Mouse (Mus musculus) kidney, postnatal 10 days (tissue): Measurements from ENCODE around the gene Ncam1.
A peak's percentile ranks its signal among the peaks of the same experiment; 100 is the strongest.

Source experiments
- DNase-seq: peaks from one replicate; pipeline ENCODE4 v3.0.0; 2021; ENCODE audit warnings: mixed read lengths

The Ncam1 gene

GRCm38 (mm10) chr9:49618699-49619392, 179.9 kb downstream of the Ncam1 start:
- no peak for DNase-seq

- DNase-seq = no peak
Observed at GRCm38 (mm10) chr9:49618266-49618665, 180.5 kb downstream of the Ncam1 start.

- peak; percentile 64 for DNase-seq
Observed at GRCm38 (mm10) chr9:49617216-49617615, 181.5 kb downstream of the Ncam1 start.

GRCm38 (mm10) chr9:49612387-49612786, 186.3 kb downstream of the Ncam1 start:
- DNase-seq = no peak

- no peak for DNase-seq
Observed at GRCm38 (mm10) chr9:49608191-49608590, 190.5 kb downstream of the Ncam1 start.

- no peak for DNase-seq
Observed at GRCm38 (mm10) chr9:49606717-49607116, 192.0 kb downstream of the Ncam1 start.

GRCm38 (mm10) chr9:49606317-49606716, 192.4 kb downstream of the Ncam1 start:
- peak; percentile 40 for DNase-seq

- peak; percentile 51 for DNase-seq
Observed at GRCm38 (mm10) chr9:49605791-49606190, 192.9 kb downstream of the Ncam1 start.

- DNase-seq = no peak
Observed at GRCm38 (mm10) chr9:49605351-49605750, 193.4 kb downstream of the Ncam1 start.

- DNase-seq = no peak
Observed at GRCm38 (mm10) chr9:49601215-49601614, 197.5 kb downstream of the Ncam1 start.

GRCm38 (mm10) chr9:49595635-49596348, 202.9 kb downstream of the Ncam1 start:
- peak; percentile 25 for DNase-seq

- DNase-seq = no peak
Observed at GRCm38 (mm10) chr9:49594876-49595634, 203.7 kb downstream of the Ncam1 start.

GRCm38 (mm10) chr9:49593951-49594536, 204.7 kb downstream of the Ncam1 start:
- no peak for DNase-seq

GRCm38 (mm10) chr9:49592006-49592405, 206.7 kb downstream of the Ncam1 start:
- DNase-seq = no peak

- no peak for DNase-seq
Observed at GRCm38 (mm10) chr9:49590261-49590660, 208.5 kb downstream of the Ncam1 start.

GRCm38 (mm10) chr9:49577136-49577535, 221.6 kb downstream of the Ncam1 start:
- no peak for DNase-seq

GRCm38 (mm10) chr9:49571695-49572510, 226.8 kb downstream of the Ncam1 start:
- no peak for DNase-seq

GRCm38 (mm10) chr9:49570731-49571694, 227.7 kb downstream of the Ncam1 start:
- DNase-seq = peak; percentile 15

- DNase-seq = no peak
Observed at GRCm38 (mm10) chr9:49570033-49570660, 228.6 kb downstream of the Ncam1 start.

GRCm38 (mm10) chr9:49565846-49566245, 232.9 kb downstream of the Ncam1 start:
- DNase-seq = no peak

- DNase-seq = no peak
Observed at GRCm38 (mm10) chr9:49558941-49559340, 239.8 kb downstream of the Ncam1 start.
